Mouse (Mus musculus) olfactory bulb, adult 2 months (tissue): Measurements from ENCODE around the gene Prkar1b.

ENCODE experiments used
- CTCF ChIP-seq: fragments of 200-500 bp; IDR thresholded peaks from 2 replicates; pipeline ENCODE4 v1.5.1; 2012; ENCODE audit warnings: low read depth, mild to moderate bottlenecking, low read length, moderate library complexity; ENCODE audit not compliant: insufficient read depth
- POLR2A ChIP-seq: fragments of 200-500 bp; IDR thresholded peaks from 2 replicates; pipeline ENCODE4 v1.6.1; 2012; ENCODE audit warnings: mild to moderate bottlenecking, low read depth, low read length, moderate library complexity; ENCODE audit not compliant: insufficient read depth

DNA sequence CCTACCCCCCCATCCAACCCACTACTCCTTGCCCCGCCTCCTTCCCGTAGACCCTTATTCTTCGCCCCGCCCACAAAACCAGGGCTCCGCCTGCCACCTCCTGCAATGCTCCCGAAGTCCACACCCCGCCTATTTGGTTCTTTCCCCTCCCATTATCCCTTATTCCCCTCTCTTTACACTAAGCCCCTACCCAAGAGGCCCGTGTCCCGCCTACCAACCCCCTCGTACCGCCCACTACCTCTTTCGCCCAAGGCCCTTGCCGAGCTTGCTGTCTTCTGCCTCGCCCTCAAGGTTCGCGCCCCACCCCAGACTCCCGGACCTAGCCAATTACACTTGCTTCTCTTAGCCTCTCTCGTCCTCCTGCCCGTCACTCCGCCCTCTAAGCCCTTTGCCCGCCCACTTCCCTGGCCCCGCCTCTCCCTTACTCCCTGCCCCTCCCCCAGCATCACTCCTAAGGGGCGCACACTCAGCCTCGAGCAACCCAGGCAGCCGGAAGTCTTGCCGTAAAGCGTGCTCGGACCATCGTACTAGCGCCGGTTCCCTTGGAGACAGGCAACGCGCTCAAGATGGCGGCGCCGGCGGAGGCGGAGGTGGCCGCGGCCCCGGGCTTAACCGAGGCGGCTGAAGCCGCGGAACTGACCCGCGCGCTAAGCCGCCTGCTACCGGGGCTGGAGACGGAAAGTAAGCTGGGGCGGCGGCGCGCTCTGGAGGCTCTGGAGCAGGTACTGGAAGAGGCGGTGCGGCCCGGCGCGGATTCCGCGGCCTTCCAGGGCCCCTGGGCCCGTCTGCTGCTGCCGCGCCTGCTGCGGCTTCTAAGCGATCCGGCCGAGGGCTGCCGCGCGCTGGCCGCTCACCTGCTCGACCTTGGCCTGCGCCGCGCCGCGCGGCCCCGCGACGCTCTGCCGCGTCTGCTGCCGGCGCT, at the start of gene Prkar1b, which contains the start of gene Dnaaf5:
- TF ChIP-seq POLR2A (peak; percentile 46; the same call in 1 of the 2 replicates), CTCF (no peak)
